Mouse (Mus musculus): ENCODE results near the gene Srebf1.

Srebf1 gene

GRCm38 (mm10) chr11:60150677-60151076, 71.7 kb downstream of the Srebf1 start:
- CTCF ChIA-PET: no interaction called here
